Mouse (Mus musculus) forebrain, embryonic 15.5 days (tissue): ENCODE results near the gene Fbxo7. TPM values are rescaled to one million over a fixed set of nuclear protein-coding genes. Genes with fewer than 3 reads are reported as not detected.

Experiments
- ATAC-seq: fragments of 200-750 bp; cut with Nextera tagmentation; replicated peaks from 2 replicates; pipeline ENCODE4 v1.8.0; 2017; ENCODE audit warnings: mild to moderate bottlenecking, moderate TSS enrichment, moderate library complexity
- H3K27ac ChIP-seq: fragments of 300-500 bp; sonication (generic); replicated peaks from 2 replicates; pipeline ENCODE4 v1.5.1; 2015; ENCODE audit warnings: mild to moderate bottlenecking, inconsistent platforms
- H3K27me3 ChIP-seq: fragments of 300-500 bp; sonication (generic); 2 replicates; pipeline ENCODE4 v1.6.1; 2015; ENCODE audit warnings: inconsistent platforms
- H3K36me3 ChIP-seq: fragments of 300-500 bp; sonication (generic); 2 replicates; pipeline ENCODE4 v1.6.1; 2015; ENCODE audit warnings: mild to moderate bottlenecking, inconsistent platforms
- H3K4me1 ChIP-seq: fragments of 300-500 bp; sonication (generic); 2 replicates; pipeline ENCODE4 v1.6.1; 2015; ENCODE audit warnings: inconsistent platforms
- H3K4me2 ChIP-seq: fragments of 300-500 bp; sonication (generic); replicated peaks from 2 replicates; pipeline ENCODE4 v1.6.1; 2015; ENCODE audit warnings: mild to moderate bottlenecking, inconsistent platforms
- H3K4me3 ChIP-seq: fragments of 300-500 bp; sonication (generic); 2 replicates; pipeline ENCODE4 v1.5.1; 2015; ENCODE audit warnings: mild to moderate bottlenecking, inconsistent platforms
- H3K9ac ChIP-seq: fragments of 300-500 bp; sonication (generic); replicated peaks from 2 replicates; pipeline ENCODE4 v1.6.1; 2015; ENCODE audit warnings: mild to moderate bottlenecking, inconsistent platforms
- H3K9me3 ChIP-seq: fragments of 300-500 bp; sonication (generic); 2 replicates; pipeline ENCODE4 v1.6.1; 2016; ENCODE audit warnings: inconsistent platforms
- WGBS: fragments of 180-500 bp; shearing (Covaris S2); methylation state at CpG from one replicate; pipeline ENCODE4 v1.1.7; 2015; ENCODE audit warnings: mixed read lengths; 5-methylcytosine and 5-hydroxymethylcytosine counted together
- polyA plus RNA-seq: library from polyadenylated mRNA; unstranded; fragments of >200 nt; fragmentation: Nextera tagmentation; extraction: Ambion mirVana; gene quantifications from 2 replicates; pipeline ENCODE4 v1.2.1, GENCODE M21; 2015

Gene Fbxo7
- polyA plus RNA-seq, 1 experiment from 2014 or later = 15.4 TPM

DNA sequence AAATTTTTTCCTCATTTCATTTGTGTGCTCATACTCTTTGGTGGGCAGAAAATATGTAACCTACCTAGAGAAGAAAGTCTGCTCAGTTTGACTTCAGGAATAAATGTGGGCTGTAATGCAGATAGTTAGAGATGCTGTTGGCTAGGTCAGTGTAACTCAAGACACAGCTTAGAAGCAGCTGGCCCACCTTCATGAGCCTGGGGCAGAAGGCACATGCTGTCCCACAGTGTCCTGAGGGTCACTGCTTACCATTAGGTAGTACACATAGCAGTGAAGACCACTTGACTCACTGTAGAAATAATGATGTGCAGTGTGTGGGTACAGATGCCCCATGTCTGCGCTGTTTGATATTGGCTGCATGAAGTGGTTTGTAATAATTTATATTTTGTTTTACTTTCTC is 24.6 kb downstream of the Fbxo7 start:
- 100% methylated on average over 1 of the region's 1 CpGs for WGBS
- H3K27me3 ChIP-seq = no peaks in the 10 kb centered on the region
- ATAC-seq = no peak
- no peaks in the 10 kb centered on the region for H3K4me1 ChIP-seq
- no peak overlapping the region for H3K4me2 ChIP-seq
- no peak overlapping the region for H3K27ac ChIP-seq
- no peaks in the 10 kb centered on the region for H3K36me3 ChIP-seq
- H3K9me3 ChIP-seq = no peaks in the 10 kb centered on the region
- H3K4me3 ChIP-seq = no peak overlapping the region
- H3K9ac ChIP-seq = no peak overlapping the region

- ATAC-seq = no peak
- Histone ChIP-seq H3K9me3 (no peaks in the 10 kb centered on the region), H3K36me3 (no peaks in the 10 kb centered on the region), H3K27ac (no peak overlapping the region), H3K9ac (no peak overlapping the region), H3K4me1 (no peaks in the 10 kb centered on the region), H3K4me3 (no peak overlapping the region), H3K4me2 (no peak overlapping the region), H3K27me3 (no peaks in the 10 kb centered on the region)
- 89% methylated on average over 9 of the region's 9 CpGs for WGBS
Observed at GRCm38 (mm10) chr10:86047786-86048185, 26.0 kb downstream of the Fbxo7 start.

DNA sequence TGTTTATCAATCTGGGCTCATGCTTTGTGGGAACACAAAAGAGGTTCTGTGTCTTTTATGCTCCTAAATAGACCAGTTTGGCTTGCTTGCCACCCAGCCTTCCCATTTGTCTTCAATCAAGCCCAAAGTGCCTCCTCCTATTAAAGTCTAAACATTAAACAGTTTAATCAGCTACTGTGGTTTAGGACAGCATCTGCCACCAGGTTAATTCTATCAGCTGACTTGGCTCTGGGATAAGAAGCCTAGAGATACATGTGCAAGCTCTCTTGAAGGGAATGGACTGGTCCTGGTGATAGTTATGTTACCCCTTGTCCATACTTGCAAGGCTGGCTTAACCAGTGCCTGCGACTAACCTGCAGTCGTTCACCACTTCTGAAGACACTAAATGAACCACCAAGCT is 28.8 kb downstream of the Fbxo7 start:
- Histone ChIP-seq H3K4me1 (no peaks in the 10 kb centered on the region), H3K4me3 (no peak overlapping the region), H3K27ac (no peak overlapping the region), H3K36me3 (peaks cover 7% of the 10 kb centered on the region; the same call in 1 of the 2 replicates), H3K27me3 (no peaks in the 10 kb centered on the region), H3K4me2 (no peak overlapping the region), H3K9ac (no peak overlapping the region), H3K9me3 (no peaks in the 10 kb centered on the region)
- 71% methylated on average over 2 of the region's 2 CpGs for WGBS
- no peak for ATAC-seq

DNA sequence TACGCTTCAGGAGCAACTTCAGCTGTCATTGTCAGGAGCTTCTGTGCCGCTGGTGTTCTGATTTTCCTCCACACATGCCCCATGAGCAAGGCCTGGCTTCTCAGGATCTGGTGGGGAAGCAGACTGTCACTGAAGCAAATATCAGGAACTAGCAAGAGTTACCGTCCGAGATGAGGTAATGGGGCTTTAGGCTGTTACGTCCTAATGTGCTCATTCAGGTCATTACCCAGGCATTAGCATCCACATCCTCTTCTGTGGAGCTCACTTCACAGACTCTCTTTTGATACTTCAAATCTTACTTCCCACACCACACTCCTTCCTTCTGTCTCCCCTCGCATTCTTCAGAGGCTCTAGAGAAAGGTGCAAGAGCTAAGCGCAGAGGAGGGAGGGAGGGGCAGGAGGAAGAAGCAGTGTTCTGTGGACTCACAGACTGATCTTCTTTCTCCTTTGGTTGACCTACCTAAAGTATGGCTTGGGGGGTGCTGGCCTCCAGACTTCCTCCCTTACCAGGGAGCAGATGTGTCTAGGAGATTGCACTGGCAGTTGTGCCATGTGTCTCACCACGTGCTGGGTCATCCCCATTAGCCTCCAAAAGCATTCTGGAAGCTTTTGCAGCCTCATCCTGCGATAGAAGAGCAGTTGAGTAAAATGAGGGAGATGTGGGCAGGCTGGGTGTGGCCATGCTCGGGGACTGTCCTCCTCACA is 31.2 kb downstream of the Fbxo7 start:
- Histone ChIP-seq H3K27ac (no peak overlapping the region), H3K4me1 (no peaks in the 10 kb centered on the region), H3K4me2 (no peak overlapping the region), H3K36me3 (peaks cover 18% of the 10 kb centered on the region; the same call in 1 of the 2 replicates), H3K27me3 (no peaks in the 10 kb centered on the region), H3K9me3 (no peaks in the 10 kb centered on the region), H3K9ac (no peak overlapping the region), H3K4me3 (no peak overlapping the region)
- 84% methylated on average over 10 of the region's 10 CpGs for WGBS
- ATAC-seq = no peak

- Histone ChIP-seq H3K9ac (no peak overlapping the region), H3K27me3 (no peaks in the 10 kb centered on the region), H3K27ac (no peak overlapping the region), H3K4me3 (no peak overlapping the region), H3K4me2 (no peak overlapping the region), H3K4me1 (no peaks in the 10 kb centered on the region), H3K9me3 (no peaks in the 10 kb centered on the region), H3K36me3 (peaks cover 18% of the 10 kb centered on the region; the same call in 1 of the 2 replicates)
- ATAC-seq = no peak
- WGBS = 86% methylated on average over 8 of the region's 8 CpGs
Observed at GRCm38 (mm10) chr10:86056297-86056903, 34.6 kb downstream of the Fbxo7 start.

GRCm38 (mm10) chr10:86057286-86057685 is 35.5 kb downstream of the Fbxo7 start:
- H3K27ac ChIP-seq = no peak overlapping the region
- no peaks in the 10 kb centered on the region for H3K9me3 ChIP-seq
- H3K4me3 ChIP-seq = no peak overlapping the region
- H3K27me3 ChIP-seq = no peaks in the 10 kb centered on the region
- no peaks in the 10 kb centered on the region for H3K4me1 ChIP-seq
- peaks cover 18% of the 10 kb centered on the region; the same call in 1 of the 2 replicates for H3K36me3 ChIP-seq
- no peak overlapping the region for H3K4me2 ChIP-seq
- no peak for ATAC-seq
- H3K9ac ChIP-seq = no peak overlapping the region
- 90% methylated on average over 11 of the region's 11 CpGs for WGBS

GRCm38 (mm10) chr10:86057712-86058111 is 35.9 kb downstream of the Fbxo7 start:
- Histone ChIP-seq H3K4me1 (no peaks in the 10 kb centered on the region), H3K27me3 (no peaks in the 10 kb centered on the region), H3K4me3 (no peak overlapping the region), H3K9ac (no peak overlapping the region), H3K9me3 (no peaks in the 10 kb centered on the region), H3K27ac (no peak overlapping the region), H3K36me3 (peaks cover 18% of the 10 kb centered on the region; the same call in 1 of the 2 replicates), H3K4me2 (no peak overlapping the region)
- WGBS = 43% methylated on average over 2 of the region's 2 CpGs
- no peak for ATAC-seq

DNA sequence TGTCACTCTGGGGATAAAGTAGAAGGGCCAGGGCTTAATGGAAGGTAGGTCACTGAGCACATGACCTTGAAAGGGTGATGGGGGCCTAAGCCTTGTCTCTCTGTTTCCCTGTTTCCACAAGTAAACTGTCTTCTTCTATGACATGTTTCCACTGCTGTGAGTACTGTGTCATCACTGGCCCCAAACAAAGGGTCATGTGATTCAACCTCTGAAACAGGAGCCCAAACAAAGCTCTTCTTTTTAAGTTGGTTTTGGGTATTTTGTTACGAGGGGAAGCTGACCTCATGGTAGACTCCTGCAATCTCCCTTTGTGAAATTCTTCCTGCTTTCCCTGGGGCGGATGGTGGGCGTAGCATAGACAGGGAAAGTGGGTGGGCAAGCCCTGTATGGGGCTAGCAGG is 38.5 kb downstream of the Fbxo7 start:
- no peak overlapping the region for H3K27ac ChIP-seq
- ATAC-seq = no peak
- no peaks in the 10 kb centered on the region for H3K9me3 ChIP-seq
- peaks cover 3% of the 10 kb centered on the region; the same call in 1 of the 2 replicates for H3K4me1 ChIP-seq
- no peaks in the 10 kb centered on the region for H3K27me3 ChIP-seq
- WGBS = 45% methylated on average over 3 of the region's 3 CpGs
- no peak overlapping the region for H3K9ac ChIP-seq
- no peak overlapping the region for H3K4me2 ChIP-seq
- no peak overlapping the region for H3K4me3 ChIP-seq
- peaks cover 12% of the 10 kb centered on the region; the same call in 1 of the 2 replicates for H3K36me3 ChIP-seq

GRCm38 (mm10) chr10:86062261-86063017 is 40.7 kb downstream of the Fbxo7 start:
- Histone ChIP-seq H3K4me3 (no peak overlapping the region), H3K9ac (no peak overlapping the region), H3K27me3 (no peaks in the 10 kb centered on the region), H3K36me3 (no peaks in the 10 kb centered on the region), H3K9me3 (no peaks in the 10 kb centered on the region), H3K4me2 (no peak overlapping the region), H3K4me1 (peaks cover 3% of the 10 kb centered on the region; the same call in 1 of the 2 replicates), H3K27ac (no peak overlapping the region)
- whole genome bisulfite sequencing = 74% methylated on average over 5 of the region's 5 CpGs
- ATAC-seq = no peak

DNA sequence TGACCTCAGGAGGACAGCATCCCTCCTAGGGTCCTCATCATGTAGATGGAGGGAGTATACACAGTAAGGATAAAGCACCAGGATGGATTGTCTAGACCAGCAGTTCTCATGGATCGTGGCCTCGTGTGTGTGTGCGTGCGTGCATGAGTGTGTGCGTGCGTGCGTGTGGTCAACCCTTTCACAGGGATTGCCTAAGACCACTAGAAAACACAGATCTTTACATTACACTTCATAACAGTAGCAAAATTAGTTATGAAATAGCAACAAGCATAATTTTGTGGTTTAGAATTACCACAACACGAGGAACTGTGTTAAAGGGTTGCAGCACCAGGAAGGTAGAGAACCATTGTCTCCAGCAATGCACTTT is 41.2 kb downstream of the Fbxo7 start:
- no peak for ATAC-seq
- Histone ChIP-seq H3K27me3 (no peaks in the 10 kb centered on the region), H3K27ac (no peak overlapping the region), H3K9ac (no peak overlapping the region), H3K4me3 (no peak overlapping the region), H3K4me1 (peaks cover 3% of the 10 kb centered on the region; the same call in 1 of the 2 replicates), H3K4me2 (no peak overlapping the region), H3K36me3 (no peaks in the 10 kb centered on the region), H3K9me3 (no peaks in the 10 kb centered on the region)
- 96% methylated on average over 8 of the region's 8 CpGs for WGBS

- no peak overlapping the region for H3K27ac ChIP-seq
- no peak overlapping the region for H3K9ac ChIP-seq
- peak; percentile 86 for ATAC-seq
- no peak overlapping the region for H3K4me3 ChIP-seq
- WGBS = 3% methylated on average over 4 of the region's 4 CpGs
- H3K4me2 ChIP-seq = no peak overlapping the region
- H3K27me3 ChIP-seq = no peaks in the 10 kb centered on the region
- H3K36me3 ChIP-seq = no peaks in the 10 kb centered on the region
- H3K9me3 ChIP-seq = no peaks in the 10 kb centered on the region
- peaks cover 3% of the 10 kb centered on the region; the same call in 1 of the 2 replicates for H3K4me1 ChIP-seq
Observed at GRCm38 (mm10) chr10:86064937-86065336, 43.2 kb downstream of the Fbxo7 start.

DNA sequence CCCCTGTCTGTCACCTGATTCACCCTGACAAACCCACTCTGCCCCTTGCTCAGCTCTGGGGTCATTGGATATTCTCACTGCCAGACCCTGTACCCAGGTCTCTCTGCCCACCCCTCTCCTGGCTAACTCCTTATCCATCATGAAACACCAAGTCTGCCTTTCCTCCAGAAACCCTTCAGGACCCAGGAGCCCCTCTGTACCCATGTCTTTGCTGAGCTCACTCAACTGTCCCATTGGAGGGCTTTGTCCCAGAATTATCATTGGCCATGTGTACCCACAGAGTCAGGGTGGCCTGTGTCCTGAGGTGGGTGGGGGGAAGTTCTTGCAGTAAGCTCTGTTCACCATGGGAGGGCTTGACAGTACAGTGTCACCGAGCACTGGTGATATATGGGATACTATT is 43.9 kb downstream of the Fbxo7 start:
- WGBS = 88% methylated on average over 1 of the region's 1 CpGs
- H3K27ac ChIP-seq = no peak overlapping the region
- no peak overlapping the region for H3K4me2 ChIP-seq
- H3K4me1 ChIP-seq = peaks cover 3% of the 10 kb centered on the region; the same call in 1 of the 2 replicates
- H3K4me3 ChIP-seq = no peak overlapping the region
- no peak for ATAC-seq
- H3K36me3 ChIP-seq = no peaks in the 10 kb centered on the region
- H3K9me3 ChIP-seq = no peaks in the 10 kb centered on the region
- H3K9ac ChIP-seq = no peak overlapping the region
- no peaks in the 10 kb centered on the region for H3K27me3 ChIP-seq
